Mouse (Mus musculus) layer of hippocampus, postnatal 14 days (tissue): ENCODE data around the gene Vmn2r12. TPM values are rescaled to one million over a fixed set of nuclear protein-coding genes. Genes with fewer than 3 reads are reported as not detected.
"Not testable (repeated sequence)": the region's sequence is repeated elsewhere in the genome, so short reads cannot be mapped to it uniquely, and the experiment has no call there.

Source experiments
- DNase-seq, 2 experiments: peaks; one replicate each; pipeline ENCODE4 v3.0.0; 2021 to 2022; ENCODE audit warnings: low spot score in 2 of 2, mixed read lengths in 1 of 2
- long read RNA-seq, 2 experiments: library from polyadenylated mRNA; stranded (forward); transcript quantifications; one replicate each; pipeline ENCODE4 v2.0.0; 2021
- total RNA-seq, 2 experiments: library from RNA; stranded (reverse); gene quantifications; 2 replicates each; pipeline ENCODE4 v1.2.3; 2021

Gene Vmn2r12
- total RNA-seq, result not detected
- long read RNA-seq, experiment 1, result 0 reads
- long read RNA-seq, experiment 2, result 0 reads

- DNase-seq, result not testable (repeated sequence)
Observed at GRCm38 (mm10) chr5:109097850-109098249, at the start of gene Vmn2r12. TSS of gene Vmn2r12 (minus strand) at chr5:109097950.

- DNase-seq, result no peak
Observed at GRCm38 (mm10) chr5:109139546-109139945, 41.8 kb upstream of the Vmn2r12 start.

- DNase-seq, result no peak
Observed at GRCm38 (mm10) chr5:109136731-109137130, 39.0 kb upstream of the Vmn2r12 start.

GRCm38 (mm10) chr5:109096482-109096881, 1.3 kb downstream of the Vmn2r12 start:
- not testable (repeated sequence) for DNase-seq

- not testable (repeated sequence) for DNase-seq
Observed at GRCm38 (mm10) chr5:109072016-109072415, 25.7 kb downstream of the Vmn2r12 start.

- not testable (repeated sequence) for DNase-seq
Observed at GRCm38 (mm10) chr5:109059469-109059868, 38.3 kb downstream of the Vmn2r12 start, which contains the start of gene Vmn2r11. TSS of gene Vmn2r11 (minus strand) at chr5:109059569.

GRCm38 (mm10) chr5:109055286-109055685, 42.5 kb downstream of the Vmn2r12 start:
- no peak for DNase-seq

Other genes starting within 250 kb of the Vmn2r12 start
- not detected for gene Vmn2r9, start 245.3 kb downstream of the Vmn2r12 start, total RNA-seq
- gene Vmn2r10, start 91.4 kb downstream of the Vmn2r12 start, total RNA-seq, result not detected
- gene Vmn2r11, start 38.4 kb downstream of the Vmn2r12 start, total RNA-seq, result not detected
- not detected for gene Vmn2r13, start 94.2 kb upstream of the Vmn2r12 start, total RNA-seq
- gene Vmn2r14, start 126.8 kb upstream of the Vmn2r12 start, total RNA-seq, result not detected
- gene Vmn2r15, start 199.7 kb upstream of the Vmn2r12 start, total RNA-seq, result not detected
- gene Vmn2r16, start 232.2 kb upstream of the Vmn2r12 start, total RNA-seq, result not detected